Mouse (Mus musculus): ENCODE data around the gene Psmb11. TPM values are rescaled to one million over a fixed set of nuclear protein-coding genes. Genes with fewer than 3 reads are reported as not detected.
A peak's percentile ranks its signal among the peaks of the same experiment; 100 is the strongest.
"Not testable (repeated sequence)": the region's sequence is repeated elsewhere in the genome, so short reads cannot be mapped to it uniquely, and the experiment has no call there.

Gene Psmb11
- polyA plus RNA-seq, 2 experiments = 0.03 TPM; not detected in 1

DNA sequence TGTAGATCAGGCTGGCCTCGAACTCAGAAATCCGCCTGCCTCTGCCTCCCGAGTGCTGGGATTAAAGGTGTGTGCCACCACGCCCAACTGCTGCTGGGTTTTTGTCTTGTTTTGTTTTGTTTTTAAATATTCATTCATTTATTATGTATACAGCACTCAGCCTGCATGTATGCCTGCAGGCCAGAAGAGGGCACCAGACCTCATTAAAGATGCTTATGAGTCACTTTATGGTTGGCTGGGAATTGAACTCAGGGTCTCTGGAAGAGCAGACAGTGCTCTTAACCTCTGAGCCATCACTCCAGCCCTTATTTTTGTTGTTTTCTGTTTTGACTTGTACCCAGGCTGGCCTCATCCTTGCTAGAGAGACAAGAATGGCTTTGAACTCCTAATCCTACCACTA lies 11.3 kb upstream of the Psmb11 start:
- Histone ChIP-seq H3K27me3 (ENCODE audit: control insufficient read depth, insufficient read depth, low read length) (no peaks in the 10 kb centered on the region), H3K9me3 (ENCODE audit: control insufficient read depth, low read length) (no peaks in the 10 kb centered on the region), H3K36me3 (replicated peaks; ENCODE audit: control insufficient read depth, insufficient read depth, low read depth) (peaks cover 10% of the 10 kb centered on the region), H3K4me1 (replicated peaks; ENCODE audit: control insufficient read depth in 2 of 2, insufficient read depth in 2 of 2, low read length in 1 of 2) (peaks cover 5 to 8% of the 10 kb centered on the region in 2 experiments), H3K27ac (no peak overlapping the region), H3K4me2 (ENCODE audit: low read depth) (no peak overlapping the region), H3K4me3 (ENCODE audit: insufficient read depth in 1 of 2, low read depth in 2 of 2, low read length in 2 of 2) (no peak overlapping the region), H3K9ac (replicated peaks) (no peak overlapping the region)
- DNase-seq (ENCODE audit: low read depth in 3 of 3, low spot score in 3 of 3) (no peak), ATAC-seq (ENCODE audit: insufficient read depth) (no peak)
- peak; percentile 79 for TF ChIP-seq CTCF (IDR thresholded peaks at IDR 0.05; ENCODE audit: low read depth)
- no peak for TF ChIP-seq EP300 (IDR thresholded peaks at IDR 0.05; ENCODE audit: low read depth)
- 39% methylated on average over 4 of the region's 4 CpGs for WGBS (ENCODE audit: insufficient replicate concordance)

DNA sequence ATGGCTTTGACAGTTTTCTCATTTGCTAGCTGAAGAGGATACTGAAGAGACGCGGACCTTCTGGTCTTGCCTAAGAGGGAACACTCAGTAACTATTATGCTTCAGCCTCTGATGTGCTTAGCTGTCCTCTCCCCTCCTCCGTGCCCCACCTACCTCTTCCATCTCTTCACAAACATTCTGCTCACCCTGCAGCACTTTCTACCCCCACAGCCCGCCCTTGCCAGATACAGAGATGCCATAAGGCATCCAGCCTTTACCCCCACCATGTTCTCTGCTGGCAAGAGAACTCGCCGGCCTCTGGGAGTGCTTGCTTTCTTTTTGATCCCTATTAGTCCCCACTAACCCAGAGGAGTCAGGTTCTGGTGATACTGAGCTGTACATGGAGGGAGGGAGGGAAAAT lies 10.6 kb upstream of the Psmb11 start:
- Histone ChIP-seq H3K27ac (no peak overlapping the region), H3K9ac (replicated peaks) (no peak overlapping the region), H3K4me1 (replicated peaks; ENCODE audit: control insufficient read depth in 2 of 2, insufficient read depth in 2 of 2, low read length in 1 of 2) (peaks cover 0 to 5% of the 10 kb centered on the region in 2 experiments; a peak in 2 of 4 replicates), H3K27me3 (ENCODE audit: control insufficient read depth, insufficient read depth, low read length) (no peaks in the 10 kb centered on the region), H3K4me2 (ENCODE audit: low read depth) (no peak overlapping the region), H3K9me3 (ENCODE audit: control insufficient read depth, low read length) (no peaks in the 10 kb centered on the region), H3K36me3 (replicated peaks; ENCODE audit: control insufficient read depth, insufficient read depth, low read depth) (peaks cover 15% of the 10 kb centered on the region), H3K4me3 (ENCODE audit: insufficient read depth in 1 of 2, low read depth in 2 of 2, low read length in 2 of 2) (no peak overlapping the region)
- ATAC-seq (ENCODE audit: insufficient read depth) (no peak), DNase-seq (ENCODE audit: low read depth in 3 of 3, low spot score in 3 of 3) (no peak)
- no peak for TF ChIP-seq CTCF (IDR thresholded peaks at IDR 0.05; ENCODE audit: low read depth)
- WGBS (ENCODE audit: insufficient replicate concordance) = 74% methylated on average over 6 of the region's 6 CpGs

DNA sequence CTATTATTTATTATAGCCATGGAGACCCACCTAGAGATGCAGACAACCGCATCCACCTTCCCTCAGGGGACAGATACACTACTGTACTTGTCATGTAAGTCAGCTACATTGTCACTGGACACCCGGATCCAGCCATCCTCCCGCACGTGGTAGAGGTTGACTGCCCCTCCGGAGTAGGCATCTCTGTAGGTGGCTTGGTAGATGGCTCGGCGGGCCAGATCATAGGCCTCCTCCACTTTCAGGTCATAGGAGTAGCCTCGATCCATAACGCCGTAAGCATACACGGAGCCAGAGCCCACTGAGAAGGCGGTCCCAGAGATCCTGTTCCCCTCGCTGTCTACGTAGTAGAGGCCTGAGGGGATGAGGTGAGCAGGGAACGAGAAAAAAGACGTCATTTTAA lies 7.1 kb upstream of the Psmb11 start:
- not testable (repeated sequence) for DNase-seq (ENCODE audit: low read depth in 3 of 3, low spot score in 3 of 3); H3K27me3 ChIP-seq (ENCODE audit: control insufficient read depth, insufficient read depth, low read length); H3K4me3 ChIP-seq (ENCODE audit: insufficient read depth in 1 of 2, low read depth in 2 of 2, low read length in 2 of 2); H3K9ac ChIP-seq (replicated peaks); H3K4me2 ChIP-seq (ENCODE audit: low read depth); H3K4me1 ChIP-seq (replicated peaks; ENCODE audit: control insufficient read depth in 2 of 2, insufficient read depth in 2 of 2, low read length in 1 of 2); H3K27ac ChIP-seq; ATAC-seq (ENCODE audit: insufficient read depth); H3K9me3 ChIP-seq (ENCODE audit: control insufficient read depth, low read length)
- 79% methylated on average over 15 of the region's 16 CpGs for WGBS (ENCODE audit: insufficient replicate concordance)
- peaks cover 15% of the 10 kb centered on the region for H3K36me3 ChIP-seq (replicated peaks; ENCODE audit: control insufficient read depth, insufficient read depth, low read depth)

DNA sequence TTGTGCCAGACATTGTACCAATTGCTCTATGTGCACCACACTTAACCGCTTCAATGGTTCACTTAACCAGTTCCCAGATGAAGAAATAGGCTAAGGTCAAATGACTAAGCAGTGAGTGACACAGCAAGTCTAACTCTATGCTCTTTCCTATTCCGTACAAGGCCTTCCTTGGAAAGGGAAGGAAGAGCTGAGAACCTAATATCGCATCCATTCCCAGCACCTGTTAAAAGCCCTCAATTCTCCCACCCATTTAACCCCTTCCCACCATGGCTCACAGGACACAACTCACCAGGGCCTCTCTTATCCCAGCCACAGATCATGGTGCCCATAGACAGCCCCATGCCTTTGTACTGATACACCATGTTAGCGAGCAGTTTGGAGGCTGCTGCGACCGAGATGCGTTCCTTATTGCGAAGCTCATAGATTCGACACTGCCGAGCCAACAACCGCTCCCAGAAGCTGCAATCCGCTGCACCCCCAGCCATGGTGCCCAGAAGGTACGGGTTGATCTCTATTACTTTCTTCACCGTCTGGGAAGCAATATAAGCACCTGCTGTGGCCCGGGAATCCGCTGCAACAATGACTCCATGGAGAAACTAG lies 4.9 kb upstream of the Psmb11 start:
- TF ChIP-seq EP300 (IDR thresholded peaks at IDR 0.05; ENCODE audit: low read depth) (no peak), CTCF (IDR thresholded peaks at IDR 0.05; ENCODE audit: low read depth) (no peak)
- DNase-seq (ENCODE audit: low read depth in 3 of 3, low spot score in 3 of 3) = no peak
- Histone ChIP-seq H3K4me2 (ENCODE audit: low read depth) (peak overlapping the region; percentile 86), H3K36me3 (replicated peaks; ENCODE audit: control insufficient read depth, insufficient read depth, low read depth) (peaks cover 15% of the 10 kb centered on the region), H3K4me3 (ENCODE audit: insufficient read depth in 1 of 2, low read depth in 2 of 2, low read length in 2 of 2) (no peak overlapping the region), H3K27ac (no peak overlapping the region), H3K9me3 (ENCODE audit: control insufficient read depth, low read length) (no peaks in the 10 kb centered on the region), H3K9ac (replicated peaks) (no peak overlapping the region), H3K27me3 (ENCODE audit: control insufficient read depth, insufficient read depth, low read length) (no peaks in the 10 kb centered on the region), H3K4me1 (replicated peaks; ENCODE audit: control insufficient read depth in 2 of 2, insufficient read depth in 2 of 2, low read length in 1 of 2) (peaks cover 3 to 6% of the 10 kb centered on the region in 2 experiments)
- no peak for ATAC-seq (ENCODE audit: insufficient read depth)
- WGBS (ENCODE audit: insufficient replicate concordance) = 83% methylated on average over 16 of the region's 16 CpGs

DNA sequence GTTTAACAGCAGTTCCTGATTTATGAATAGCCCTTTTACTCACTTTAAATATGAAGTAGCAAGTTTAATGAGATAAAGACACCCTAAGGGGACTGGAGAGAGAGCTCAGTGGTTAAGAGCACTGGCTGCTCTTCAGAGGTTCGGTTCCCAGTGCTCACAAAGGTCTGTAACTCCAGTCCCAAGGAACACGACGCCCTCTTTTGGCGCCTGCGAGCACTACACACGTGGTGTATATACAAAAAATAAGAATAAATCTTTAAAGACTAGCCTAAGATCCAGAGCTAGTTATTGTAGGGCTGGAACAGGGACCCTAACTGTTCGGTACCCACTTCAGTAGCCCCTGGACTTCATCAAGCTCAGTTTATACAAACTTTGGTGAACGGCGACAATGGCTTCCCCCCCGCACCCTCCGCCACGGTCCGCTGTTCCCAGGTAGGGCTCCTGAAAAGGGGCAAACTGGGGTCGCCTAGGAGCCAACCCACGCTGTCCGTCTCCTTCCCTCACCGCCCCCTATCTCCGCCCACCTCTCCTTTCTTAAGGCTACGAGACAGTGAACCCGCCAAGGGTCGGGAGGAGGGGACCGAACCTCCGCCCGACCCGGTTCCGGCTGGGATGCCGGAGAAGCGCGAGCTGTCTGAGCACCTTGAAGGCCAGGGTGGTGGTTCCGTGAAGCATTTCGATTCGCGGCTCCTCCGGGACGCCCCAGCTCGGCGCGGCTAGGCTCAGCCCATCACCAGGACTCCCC lies 3.9 kb upstream of the Psmb11 start:
- H3K36me3 ChIP-seq (replicated peaks; ENCODE audit: control insufficient read depth, insufficient read depth, low read depth) = peaks cover 15% of the 10 kb centered on the region
- ATAC-seq (ENCODE audit: insufficient read depth) (peak; percentile 55), DNase-seq (ENCODE audit: low read depth in 3 of 3, low spot score in 3 of 3) (peak in 1 of 3 experiments; percentile 47)
- peak overlapping the region; percentile 91 for H3K9ac ChIP-seq (replicated peaks)
- peaks cover 3 to 6% of the 10 kb centered on the region in 2 experiments for H3K4me1 ChIP-seq (replicated peaks; ENCODE audit: control insufficient read depth in 2 of 2, insufficient read depth in 2 of 2, low read length in 1 of 2)
- no peaks in the 10 kb centered on the region for H3K27me3 ChIP-seq (ENCODE audit: control insufficient read depth, insufficient read depth, low read length)
- H3K9me3 ChIP-seq (ENCODE audit: control insufficient read depth, low read length) = no peaks in the 10 kb centered on the region
- peak overlapping the region; percentile 86 for H3K4me2 ChIP-seq (ENCODE audit: low read depth)
- under 1% methylated on average over 38 of the region's 38 CpGs for WGBS (ENCODE audit: insufficient replicate concordance)
- peak overlapping the region; percentile 79 to 90 for H3K4me3 ChIP-seq (ENCODE audit: insufficient read depth in 1 of 2, low read depth in 2 of 2, low read length in 2 of 2)
- peak overlapping the region; percentile 65 for H3K27ac ChIP-seq
- TF ChIP-seq CTCF (IDR thresholded peaks at IDR 0.05; ENCODE audit: low read depth) (peak; percentile 53), EP300 (IDR thresholded peaks at IDR 0.05; ENCODE audit: low read depth) (no peak)

Measured in liver, embryonic 14.5 days (tissue).